ENCODE assay signal across 22 mouse cellular contexts in genomic region chr4:62477542-62478244, GRCm38 (mm10). TPM values are rescaled to one million over a fixed set of nuclear protein-coding genes. Genes with fewer than 3 reads are reported as not detected.
DNase-seq lines count a peak whose midpoint lies in the region; ATAC-seq and TF ChIP-seq lines count a peak whose summit lies in the region.
"Had no signal": no experiment of that assay in that cellular context is flagged by ENCODE, and none has a peak within 500 bp of the region (broad histone marks: within the 10 kb centered on the region; RNA-seq: fewer than 3 reads in every experiment).

No protein-coding gene starts in this region.

- H3K36me3 ChIP-seq in kidney, embryonic 14.5 days (ENCODE audit: control insufficient read depth, insufficient read depth, low read length), result no peaks in the 10 kb centered on the region
- H3K36me3 ChIP-seq in lung, embryonic 15.5 days, result no peaks in the 10 kb centered on the region
- H3K36me3 ChIP-seq in stomach, embryonic 14.5 days (ENCODE audit: control insufficient read depth, insufficient read depth, low read length), result no peaks in the 10 kb centered on the region
- no peaks in the 10 kb centered on the region for H3K36me3 ChIP-seq in stomach, postnatal 0 days (ENCODE audit: control insufficient read depth, insufficient read depth, low read length)
- H3K36me3 ChIP-seq in forebrain, embryonic 12.5 days (replicated peaks), result no peaks in the 10 kb centered on the region
- no peaks in the 10 kb centered on the region for H3K36me3 ChIP-seq in forebrain, embryonic 10.5 days (replicated peaks)
- H3K36me3 ChIP-seq: embryonic facial prominence, embryonic 15.5 days; heart, embryonic 12.5 days; hindbrain, embryonic 10.5 days had no signal

- WGBS in kidney, embryonic 14.5 days, result 59% methylated on average over 6 of the region's 6 CpGs
- WGBS in lung, embryonic 15.5 days, result 65% methylated on average over 6 of the region's 6 CpGs
- 68% methylated on average over 6 of the region's 6 CpGs for WGBS in stomach, embryonic 14.5 days
- WGBS in stomach, postnatal 0 days, result 59% methylated on average over 6 of the region's 6 CpGs
- WGBS in forebrain, embryonic 12.5 days, result 92% methylated on average over 6 of the region's 6 CpGs
- 83% methylated on average over 6 of the region's 6 CpGs for WGBS in forebrain, embryonic 10.5 days

- H3K4me2 ChIP-seq in kidney, embryonic 14.5 days (replicated peaks; ENCODE audit: low read depth, low read length), result no peak overlapping the region
- no peak overlapping the region; the same call in 1 of the 2 replicates for H3K4me2 ChIP-seq in lung, embryonic 15.5 days
- no peak overlapping the region for H3K4me2 ChIP-seq in stomach, embryonic 14.5 days (replicated peaks; ENCODE audit: low read depth, low read length)
- H3K4me2 ChIP-seq in stomach, postnatal 0 days (replicated peaks; ENCODE audit: low read depth), result no peak overlapping the region
- no peak overlapping the region for H3K4me2 ChIP-seq in forebrain, embryonic 12.5 days
- H3K4me2 ChIP-seq: embryonic facial prominence, embryonic 15.5 days; heart, embryonic 12.5 days had no signal

- no peak for ATAC-seq in kidney, embryonic 14.5 days (ENCODE audit: low FRiP score, low TSS enrichment)
- peak; percentile 64 for ATAC-seq in lung, embryonic 15.5 days (ENCODE audit: borderline replicate concordance, extremely low read depth, low FRiP score, low TSS enrichment)
- ATAC-seq in stomach, embryonic 14.5 days (ENCODE audit: insufficient number of reproducible peaks, insufficient read depth, low FRiP score, low read depth), result peak; percentile 54; the same call in 1 of the 2 replicates
- no peak for ATAC-seq in stomach, postnatal 0 days (ENCODE audit: low FRiP score, low TSS enrichment)
- no peak for ATAC-seq in forebrain, embryonic 12.5 days (ENCODE audit: low FRiP score)
- ATAC-seq: forebrain, embryonic 16.5 days had no signal

- TF ChIP-seq EP300 in stomach, postnatal 0 days (optimal IDR thresholded peaks at IDR 0.05), result no peak

- TF ChIP-seq CTCF in stomach, postnatal 0 days (IDR thresholded peaks at IDR 0.05; ENCODE audit: low read depth), result no peak

- DNase-seq in kidney, postnatal 10 days, result no peak
- DNase-seq in lung, postnatal 14 days, result no peak
- DNase-seq in stomach, postnatal 0 days (ENCODE audit: low spot score), result no peak
- DNase-seq in forebrain, embryonic 10.5 days (ENCODE audit: extremely low spot score, low spot score), result no peak
- DNase-seq: adrenal gland, postnatal 10 days; cerebellum, adult 11 months; cerebellum, adult 8-10 months; cerebellum, postnatal 14 days; embryo, embryonic 11 days; gastrocnemius, adult 2 months; gastrocnemius, postnatal 25 days had no signal

- H3K9ac ChIP-seq in kidney, embryonic 14.5 days (ENCODE audit: low read depth, low read length), result no peak overlapping the region
- H3K9ac ChIP-seq in lung, embryonic 15.5 days, result no peak overlapping the region
- H3K9ac ChIP-seq in stomach, embryonic 14.5 days (replicated peaks; ENCODE audit: low read depth, low read length), result no peak overlapping the region
- no peak overlapping the region for H3K9ac ChIP-seq in stomach, postnatal 0 days (ENCODE audit: low read length)
- no peak overlapping the region for H3K9ac ChIP-seq in forebrain, embryonic 12.5 days
- H3K9ac ChIP-seq: embryonic facial prominence, embryonic 15.5 days; heart, embryonic 12.5 days had no signal

- H3K4me1 ChIP-seq in kidney, embryonic 14.5 days (ENCODE audit: control insufficient read depth, insufficient read depth, low read length), result peaks cover 3% of the 10 kb centered on the region; the same call in 1 of the 2 replicates
- H3K4me1 ChIP-seq in lung, embryonic 15.5 days, result peaks cover 14% of the 10 kb centered on the region
- no peaks in the 10 kb centered on the region; the same call in 1 of the 2 replicates for H3K4me1 ChIP-seq in stomach, embryonic 14.5 days (ENCODE audit: control insufficient read depth, insufficient read depth, low read length)
- peaks cover 3% of the 10 kb centered on the region; the same call in 1 of the 2 replicates for H3K4me1 ChIP-seq in stomach, postnatal 0 days (replicated peaks; ENCODE audit: control insufficient read depth, insufficient read depth)
- peaks cover 7% of the 10 kb centered on the region for H3K4me1 ChIP-seq in forebrain, embryonic 12.5 days
- H3K4me1 ChIP-seq in forebrain, embryonic 10.5 days, result peaks cover 14% of the 10 kb centered on the region

- H3K9me3 ChIP-seq in kidney, embryonic 14.5 days (ENCODE audit: control insufficient read depth, low read length), result no peaks in the 10 kb centered on the region
- no peaks in the 10 kb centered on the region for H3K9me3 ChIP-seq in lung, embryonic 15.5 days
- no peaks in the 10 kb centered on the region for H3K9me3 ChIP-seq in stomach, embryonic 14.5 days (ENCODE audit: control insufficient read depth, low read depth, low read length)
- H3K9me3 ChIP-seq in stomach, postnatal 0 days (ENCODE audit: control insufficient read depth, low read length), result no peaks in the 10 kb centered on the region
- no peaks in the 10 kb centered on the region for H3K9me3 ChIP-seq in forebrain, embryonic 12.5 days
- no peaks in the 10 kb centered on the region for H3K9me3 ChIP-seq in forebrain, embryonic 10.5 days
- H3K9me3 ChIP-seq: embryonic facial prominence, embryonic 15.5 days; heart, embryonic 12.5 days; hindbrain, embryonic 10.5 days had no signal

- no peak overlapping the region for H3K4me3 ChIP-seq in kidney, embryonic 14.5 days (ENCODE audit: low read length)
- no peak overlapping the region for H3K4me3 ChIP-seq in lung, embryonic 15.5 days
- no peak overlapping the region for H3K4me3 ChIP-seq in stomach, embryonic 14.5 days (ENCODE audit: low read depth, low read length)
- no peak overlapping the region for H3K4me3 ChIP-seq in stomach, postnatal 0 days (ENCODE audit: low read depth, low read length)
- H3K4me3 ChIP-seq in forebrain, embryonic 12.5 days (replicated peaks), result no peak overlapping the region
- no peak overlapping the region for H3K4me3 ChIP-seq in forebrain, embryonic 10.5 days
- H3K4me3 ChIP-seq: embryonic facial prominence, embryonic 15.5 days; erythroblast, embryonic 14.5 days; gastrocnemius, adult 2 months; heart, embryonic 12.5 days; hindbrain, embryonic 10.5 days had no signal

- H3K27me3 ChIP-seq in kidney, embryonic 14.5 days (ENCODE audit: control insufficient read depth, insufficient read depth, low read length), result no peaks in the 10 kb centered on the region
- H3K27me3 ChIP-seq in lung, embryonic 15.5 days, result no peaks in the 10 kb centered on the region
- H3K27me3 ChIP-seq in stomach, embryonic 14.5 days (ENCODE audit: control insufficient read depth, insufficient read depth, low read length), result no peaks in the 10 kb centered on the region
- no peaks in the 10 kb centered on the region for H3K27me3 ChIP-seq in stomach, postnatal 0 days (ENCODE audit: control insufficient read depth, insufficient read depth, low read length)
- H3K27me3 ChIP-seq in forebrain, embryonic 12.5 days, result peaks cover 53% of the 10 kb centered on the region
- H3K27me3 ChIP-seq in forebrain, embryonic 10.5 days (ENCODE audit: poor library complexity, severe bottlenecking), result peaks cover 64% of the 10 kb centered on the region
- H3K27me3 ChIP-seq: embryonic facial prominence, embryonic 15.5 days had no signal

- H3K27ac ChIP-seq in kidney, embryonic 14.5 days (ENCODE audit: low read depth, low read length), result peak overlapping the region; percentile 71
- H3K27ac ChIP-seq in lung, embryonic 15.5 days, result peak overlapping the region; percentile 77
- H3K27ac ChIP-seq in stomach, embryonic 14.5 days (ENCODE audit: low read length), result 0 out of 2 replicates have a peak overlapping the region, but pooled peaks have one; percentile 4
- no peak overlapping the region for H3K27ac ChIP-seq in stomach, postnatal 0 days (replicated peaks)
- H3K27ac ChIP-seq in forebrain, embryonic 12.5 days, result no peak overlapping the region
- H3K27ac ChIP-seq in forebrain, embryonic 10.5 days, result no peak overlapping the region
- H3K27ac ChIP-seq: embryonic facial prominence, embryonic 15.5 days; gastrocnemius, adult 2 months; hindbrain, embryonic 10.5 days had no signal

RNA-seq across cellular contexts. Expression of gene Bspry, which starts 2.2 kb away (rescaled TPM):
- 16.8 and 25.8 TPM in 2 replicates for polyA plus RNA-seq in kidney, embryonic 14.5 days (2014; fragmentation: Nextera tagmentation; extraction: Ambion mirVana)
- 36.7 and 44.0 TPM in 2 replicates for polyA plus RNA-seq in lung, embryonic 15.5 days (2015; fragmentation: Nextera tagmentation; extraction: Ambion mirVana)
- polyA plus RNA-seq in stomach, embryonic 14.5 days (2014; fragmentation: Nextera tagmentation; extraction: Ambion mirVana), result 19.4 and 23.5 TPM in 2 replicates
- polyA plus RNA-seq in stomach, postnatal 0 days (2015; fragmentation: Nextera tagmentation; extraction: Ambion mirVana), result 32.5 and 38.1 TPM in 2 replicates
- polyA plus RNA-seq in forebrain, embryonic 12.5 days (2016; fragmentation: Nextera tagmentation; extraction: Ambion mirVana), result 0.92 and 1.3 TPM in 2 replicates
- 1.1 and 1.4 TPM in 2 replicates for polyA plus RNA-seq in forebrain, embryonic 10.5 days (2016; fragmentation: Nextera tagmentation; extraction: Ambion mirVana)
- polyA plus RNA-seq: erythroblast, embryonic 14.5 days had no signal

RNA-seq across cellular contexts. Expression of gene Wdr31, which starts 7.0 kb away (rescaled TPM):
- polyA plus RNA-seq in kidney, embryonic 14.5 days (2014; fragmentation: Nextera tagmentation; extraction: Ambion mirVana), result 11.6 and 12.6 TPM in 2 replicates
- polyA plus RNA-seq in lung, embryonic 15.5 days (2015; fragmentation: Nextera tagmentation; extraction: Ambion mirVana), result 12.9 and 13.0 TPM in 2 replicates
- 10.9 and 11.0 TPM in 2 replicates for polyA plus RNA-seq in stomach, embryonic 14.5 days (2014; fragmentation: Nextera tagmentation; extraction: Ambion mirVana)
- polyA plus RNA-seq in stomach, postnatal 0 days (2015; fragmentation: Nextera tagmentation; extraction: Ambion mirVana), result 2.3 and 2.7 TPM in 2 replicates
- 11.9 and 14.8 TPM in 2 replicates for polyA plus RNA-seq in forebrain, embryonic 12.5 days (2016; fragmentation: Nextera tagmentation; extraction: Ambion mirVana)
- polyA plus RNA-seq in forebrain, embryonic 10.5 days (2016; fragmentation: Nextera tagmentation; extraction: Ambion mirVana), result 14.6 and 17.4 TPM in 2 replicates
- polyA plus RNA-seq: erythroblast, embryonic 14.5 days had no signal

RNA-seq across cellular contexts. Expression of gene Hdhd3, which starts 25.6 kb away (rescaled TPM):
- 16.4 and 16.8 TPM in 2 replicates for polyA plus RNA-seq in kidney, embryonic 14.5 days (2014; fragmentation: Nextera tagmentation; extraction: Ambion mirVana)
- polyA plus RNA-seq in lung, embryonic 15.5 days (2015; fragmentation: Nextera tagmentation; extraction: Ambion mirVana), result 18.6 and 21.1 TPM in 2 replicates
- polyA plus RNA-seq in stomach, embryonic 14.5 days (2014; fragmentation: Nextera tagmentation; extraction: Ambion mirVana), result 18.7 and 21.2 TPM in 2 replicates
- polyA plus RNA-seq in stomach, postnatal 0 days (2015; fragmentation: Nextera tagmentation; extraction: Ambion mirVana), result 23.5 and 26.0 TPM in 2 replicates
- 7.7 and 9.5 TPM in 2 replicates for polyA plus RNA-seq in forebrain, embryonic 12.5 days (2016; fragmentation: Nextera tagmentation; extraction: Ambion mirVana)
- polyA plus RNA-seq in forebrain, embryonic 10.5 days (2016; fragmentation: Nextera tagmentation; extraction: Ambion mirVana), result 10.3 and 11.2 TPM in 2 replicates

RNA-seq across cellular contexts. Expression of gene Alad, which starts 42.0 kb away (rescaled TPM):
- polyA plus RNA-seq in kidney, embryonic 14.5 days (2014; fragmentation: Nextera tagmentation; extraction: Ambion mirVana), result 107 and 108 TPM in 2 replicates
- 116 and 117 TPM in 2 replicates for polyA plus RNA-seq in lung, embryonic 15.5 days (2015; fragmentation: Nextera tagmentation; extraction: Ambion mirVana)
- 126 and 136 TPM in 2 replicates for polyA plus RNA-seq in stomach, embryonic 14.5 days (2014; fragmentation: Nextera tagmentation; extraction: Ambion mirVana)
- polyA plus RNA-seq in stomach, postnatal 0 days (2015; fragmentation: Nextera tagmentation; extraction: Ambion mirVana), result 161 and 178 TPM in 2 replicates
- polyA plus RNA-seq in forebrain, embryonic 12.5 days (2016; fragmentation: Nextera tagmentation; extraction: Ambion mirVana), result 67.5 and 74.1 TPM in 2 replicates
- polyA plus RNA-seq in forebrain, embryonic 10.5 days (2016; fragmentation: Nextera tagmentation; extraction: Ambion mirVana), result 125 and 127 TPM in 2 replicates

RNA-seq across cellular contexts. Expression of gene Rnf183, which starts 42.6 kb away (rescaled TPM):
- polyA plus RNA-seq in kidney, embryonic 14.5 days (2014; fragmentation: Nextera tagmentation; extraction: Ambion mirVana), result 0.24 TPM in 1 of 2 replicates, not detected in the other
- 0.14 TPM in 1 of 2 replicates, not detected in the other for polyA plus RNA-seq in lung, embryonic 15.5 days (2015; fragmentation: Nextera tagmentation; extraction: Ambion mirVana)
- polyA plus RNA-seq in stomach, embryonic 14.5 days (2014; fragmentation: Nextera tagmentation; extraction: Ambion mirVana), result not detected in 2 replicates
- 0.23 and 0.24 TPM in 2 replicates for polyA plus RNA-seq in stomach, postnatal 0 days (2015; fragmentation: Nextera tagmentation; extraction: Ambion mirVana)
- polyA plus RNA-seq in forebrain, embryonic 12.5 days (2016; fragmentation: Nextera tagmentation; extraction: Ambion mirVana), result not detected in 2 replicates
- polyA plus RNA-seq in forebrain, embryonic 10.5 days (2016; fragmentation: Nextera tagmentation; extraction: Ambion mirVana), result 0.17 TPM in 1 of 2 replicates, not detected in the other
- polyA plus RNA-seq: embryonic facial prominence, embryonic 11.5 days; erythroblast, embryonic 14.5 days; forebrain, embryonic 11.5 days; forebrain, embryonic 16.5 days; heart, embryonic 12.5 days; hindbrain, embryonic 10.5 days had no signal

Comparison
In these comparisons a context has a peak if more than half of its experiments do, and no peak if none do; other contexts are left out.
1. ATAC-seq: peak in lung, embryonic 15.5 days (single experiment) and stomach, embryonic 14.5 days (single experiment); none in kidney, embryonic 14.5 days (single experiment), stomach, postnatal 0 days (single experiment) and forebrain, embryonic 12.5 days (single experiment).
2. H3K27ac ChIP-seq: peak in kidney, embryonic 14.5 days (single experiment), lung, embryonic 15.5 days (single experiment) and stomach, embryonic 14.5 days (single experiment); none in stomach, postnatal 0 days (single experiment), forebrain, embryonic 12.5 days (single experiment) and forebrain, embryonic 10.5 days (single experiment).